ENCODE assay signal across 9 mouse cellular contexts in genomic region chr8:72240951-72241350, GRCm38 (mm10). TPM values are rescaled to one million over a fixed set of nuclear protein-coding genes. Genes with fewer than 3 reads are reported as not detected.
DNase-seq lines count a peak whose midpoint lies in the region; ATAC-seq and TF ChIP-seq lines count a peak whose summit lies in the region.
"Had no signal": no experiment of that assay in that cellular context is flagged by ENCODE, and none has a peak within 500 bp of the region (broad histone marks: within the 10 kb centered on the region; RNA-seq: fewer than 3 reads in every experiment).

No protein-coding gene starts in this region.

- H3K36me3 ChIP-seq in C2C12 (ENCODE audit: control insufficient read depth, insufficient read depth): no peaks in the 10 kb centered on the region
- H3K36me3 ChIP-seq in limb, embryonic 12.5 days: peaks cover 10% of the 10 kb centered on the region
- no peaks in the 10 kb centered on the region for H3K36me3 ChIP-seq in stomach, embryonic 14.5 days (ENCODE audit: control insufficient read depth, insufficient read depth, low read length)

- no peak for TF ChIP-seq POLR2A in embryonic fibroblast, embryonic 13.5 days (IDR thresholded peaks at IDR 0.05; ENCODE audit: low read depth, low read length)

- no peak overlapping the region for H3ac ChIP-seq in C2C12 (ENCODE audit: control insufficient read depth, insufficient read length, low read depth)

- no peak for ATAC-seq in limb, embryonic 12.5 days (ENCODE audit: insufficient number of reproducible peaks, insufficient read depth, low FRiP score, low TSS enrichment, low read depth)
- ATAC-seq in stomach, embryonic 14.5 days (ENCODE audit: insufficient number of reproducible peaks, insufficient read depth, low FRiP score, low read depth): no peak

- DNase-seq in gastrocnemius, adult 2 months: no peak
- DNase-seq in gastrocnemius, postnatal 36 days: no peak
- DNase-seq in left cerebral cortex, postnatal 4 days: no peak
- DNase-seq in ovary, postnatal 10 days (ENCODE audit: low spot score): no peak

- H3K27me3 ChIP-seq in C2C12 (ENCODE audit: control insufficient read depth, insufficient read depth, insufficient read length): no peaks in the 10 kb centered on the region
- no peaks in the 10 kb centered on the region for H3K27me3 ChIP-seq in limb, embryonic 12.5 days
- no peaks in the 10 kb centered on the region for H3K27me3 ChIP-seq in stomach, embryonic 14.5 days (ENCODE audit: control insufficient read depth, insufficient read depth, low read length)

- H3K9ac ChIP-seq in limb, embryonic 12.5 days (replicated peaks): peak overlapping the region; percentile 69; the same call in 1 of the 2 replicates
- peak overlapping the region; percentile 53; the same call in 1 of the 2 replicates for H3K9ac ChIP-seq in stomach, embryonic 14.5 days (replicated peaks; ENCODE audit: low read depth, low read length)

- peak overlapping the region; percentile 93 for H3K4me3 ChIP-seq in gastrocnemius, adult 2 months
- peak overlapping the region; percentile 69 for H3K4me3 ChIP-seq in C2C12 (ENCODE audit: insufficient read depth, poor library complexity, severe bottlenecking)
- H3K4me3 ChIP-seq in embryonic fibroblast, embryonic 13.5 days (ENCODE audit: insufficient read depth, low read length): peak overlapping the region; percentile 80
- peak overlapping the region; percentile 66 for H3K4me3 ChIP-seq in limb, embryonic 12.5 days (replicated peaks)
- peak overlapping the region; percentile 68 for H3K4me3 ChIP-seq in stomach, embryonic 14.5 days (ENCODE audit: low read depth, low read length)

- 77% methylated on average over 7 of the region's 7 CpGs for WGBS in limb, embryonic 12.5 days
- 63% methylated on average over 7 of the region's 7 CpGs for WGBS in stomach, embryonic 14.5 days

- intact Hi-C loops in gastrocnemius, adult 2 months (cut with DNase I): loop anchor here (5.0 kb wide), 1 partner anchor 79 kb away; the partner anchor contains the start of gene Rab8a
- intact Hi-C loops in gastrocnemius, postnatal 36 days (cut with DNase I): no loop called here
- intact Hi-C loops in left cerebral cortex, postnatal 4 days (cut with DNase I): no loop called here

- peaks cover 2% of the 10 kb centered on the region for H3K4me1 ChIP-seq in embryonic fibroblast, embryonic 13.5 days (ENCODE audit: control insufficient read depth, insufficient read depth, low read length)
- peaks cover 6% of the 10 kb centered on the region for H3K4me1 ChIP-seq in limb, embryonic 12.5 days (replicated peaks)
- H3K4me1 ChIP-seq in stomach, embryonic 14.5 days (ENCODE audit: control insufficient read depth, insufficient read depth, low read length): peaks cover 5% of the 10 kb centered on the region; the same call in 1 of the 2 replicates

- no peaks in the 10 kb centered on the region for H3K9me3 ChIP-seq in limb, embryonic 12.5 days
- no peaks in the 10 kb centered on the region for H3K9me3 ChIP-seq in stomach, embryonic 14.5 days (ENCODE audit: control insufficient read depth, low read depth, low read length)

- no peak for TF ChIP-seq CTCF in gastrocnemius, adult 2 months (IDR thresholded peaks at IDR 0.05)
- no peak for TF ChIP-seq CTCF in C2C12 (IDR thresholded peaks at IDR 0.05; ENCODE audit: control insufficient read depth, insufficient read depth, insufficient read length)
- TF ChIP-seq CTCF in embryonic fibroblast, embryonic 13.5 days (IDR thresholded peaks at IDR 0.05; ENCODE audit: borderline replicate concordance, insufficient read depth, low read length): no peak

- peak overlapping the region; percentile 74 for H3K4me2 ChIP-seq in limb, embryonic 12.5 days
- peak overlapping the region; percentile 68 for H3K4me2 ChIP-seq in stomach, embryonic 14.5 days (replicated peaks; ENCODE audit: low read depth, low read length)

- peak overlapping the region; percentile 99 for H3K27ac ChIP-seq in gastrocnemius, adult 2 months
- no peak overlapping the region for H3K27ac ChIP-seq in embryonic fibroblast, embryonic 13.5 days (ENCODE audit: insufficient read depth, low read length)
- H3K27ac ChIP-seq in limb, embryonic 12.5 days: no peak overlapping the region
- no peak overlapping the region for H3K27ac ChIP-seq in stomach, embryonic 14.5 days (ENCODE audit: low read length)

- peaks cover 39% of the 10 kb centered on the region for H3K79me2 ChIP-seq in C2C12 (ENCODE audit: control insufficient read depth, insufficient read depth)

- peaks cover 26% of the 10 kb centered on the region for H3K79me3 ChIP-seq in C2C12 (ENCODE audit: low read depth)

TF ChIP-seq in C2C12, 6 proteins besides CTCF, POLR2A, EP300 and RAD21:
- TF ChIP-seq USF1 (IDR thresholded peaks at IDR 0.05; ENCODE audit: low read depth) (no peak), MYOG (IDR thresholded peaks at IDR 0.05; ENCODE audit: control insufficient read depth, extremely low read depth, insufficient read length) (no peak), MAX (IDR thresholded peaks at IDR 0.05) (no peak), CEBPB (IDR thresholded peaks at IDR 0.05; ENCODE audit: low read depth) (no peak), FOSL1 (IDR thresholded peaks at IDR 0.05; ENCODE audit: insufficient read depth, low read length, poor library complexity, severe bottlenecking) (no peak), MYOD1 (IDR thresholded peaks at IDR 0.05; ENCODE audit: control insufficient read depth, insufficient read length, low read depth) (no peak)

RNA-seq across cellular contexts. Expression of gene Ap1m1, which starts 1.1 kb away (rescaled TPM):
- 10 to 100 TPM; 25.8 to 26.0 TPM for total RNA-seq in gastrocnemius, adult 2 months (2021)
- total RNA-seq in gastrocnemius, postnatal 36 days (2021): 10 to 100 TPM; 21.4 to 22.4 TPM
- 77.7 TPM for polyA plus RNA-seq in C2C12 (2012; fragmentation: generic; extraction: Trizol)
- 65.3 and 67.0 TPM in 2 replicates for polyA plus RNA-seq in embryonic fibroblast, embryonic 13.5 days (2011; ENCODE audit: insufficient read length, low read depth, missing spikeins)
- polyA plus RNA-seq in limb, embryonic 12.5 days (2016; fragmentation: Nextera tagmentation; extraction: Ambion mirVana): 122 and 123 TPM in 2 replicates
- polyA plus RNA-seq in stomach, embryonic 14.5 days (2014; fragmentation: Nextera tagmentation; extraction: Ambion mirVana): 101 and 109 TPM in 2 replicates
- 100 to 1,000 TPM; 155 to 161 TPM for total RNA-seq in left cerebral cortex, postnatal 4 days (2021)

RNA-seq across cellular contexts. Expression of gene Fam32a, which starts 21.4 kb away (rescaled TPM):
- 1 to 10 TPM; 7.8 to 9.5 TPM for total RNA-seq in gastrocnemius, adult 2 months (2021)
- 1 to 10 TPM; 8.3 to 8.6 TPM for total RNA-seq in gastrocnemius, postnatal 36 days (2021)
- 40.7 TPM for polyA plus RNA-seq in C2C12 (2012; fragmentation: generic; extraction: Trizol)
- 41.4 and 43.8 TPM in 2 replicates for polyA plus RNA-seq in embryonic fibroblast, embryonic 13.5 days (2011; ENCODE audit: insufficient read length, low read depth, missing spikeins)
- 63.5 and 64.2 TPM in 2 replicates for polyA plus RNA-seq in limb, embryonic 12.5 days (2016; fragmentation: Nextera tagmentation; extraction: Ambion mirVana)
- 66.9 and 75.5 TPM in 2 replicates for polyA plus RNA-seq in stomach, embryonic 14.5 days (2014; fragmentation: Nextera tagmentation; extraction: Ambion mirVana)
- total RNA-seq in left cerebral cortex, postnatal 4 days (2021): 10 to 100 TPM; 71.3 to 76.4 TPM

RNA-seq across cellular contexts. Expression of gene Gm11034, which starts 27.5 kb away (rescaled TPM):
- not detected for total RNA-seq in gastrocnemius, adult 2 months (2021)
- not detected for total RNA-seq in gastrocnemius, postnatal 36 days (2021)
- not detected for polyA plus RNA-seq in C2C12 (2012; fragmentation: generic; extraction: Trizol)
- not detected in 2 replicates for polyA plus RNA-seq in embryonic fibroblast, embryonic 13.5 days (2011; ENCODE audit: insufficient read length, low read depth, missing spikeins)
- polyA plus RNA-seq in limb, embryonic 12.5 days (2016; fragmentation: Nextera tagmentation; extraction: Ambion mirVana): not detected in 2 replicates
- not detected in 2 replicates for polyA plus RNA-seq in stomach, embryonic 14.5 days (2014; fragmentation: Nextera tagmentation; extraction: Ambion mirVana)
- not detected for total RNA-seq in left cerebral cortex, postnatal 4 days (2021)
- polyA plus RNA-seq: gonadal fat pad, adult 2 months had no signal

RNA-seq across cellular contexts. Expression of gene Cib3, which starts 28.3 kb away (rescaled TPM):
- total RNA-seq in gastrocnemius, adult 2 months (2021): not detected
- not detected for total RNA-seq in gastrocnemius, postnatal 36 days (2021)
- polyA plus RNA-seq in C2C12 (2012; fragmentation: generic; extraction: Trizol): not detected
- not detected in 2 replicates for polyA plus RNA-seq in embryonic fibroblast, embryonic 13.5 days (2011; ENCODE audit: insufficient read length, low read depth, missing spikeins)
- polyA plus RNA-seq in limb, embryonic 12.5 days (2016; fragmentation: Nextera tagmentation; extraction: Ambion mirVana): not detected in 2 replicates
- not detected in 2 replicates for polyA plus RNA-seq in stomach, embryonic 14.5 days (2014; fragmentation: Nextera tagmentation; extraction: Ambion mirVana)
- total RNA-seq in left cerebral cortex, postnatal 4 days (2021): under 1 TPM in 1 of 2 experiments, not detected in 1; 0.16 TPM

RNA-seq across cellular contexts. Expression of gene Hsh2d, which starts 51.5 kb away (rescaled TPM):
- not detected for total RNA-seq in gastrocnemius, adult 2 months (2021)
- not detected for total RNA-seq in gastrocnemius, postnatal 36 days (2021)
- 0.04 TPM for polyA plus RNA-seq in C2C12 (2012; fragmentation: generic; extraction: Trizol)
- polyA plus RNA-seq in embryonic fibroblast, embryonic 13.5 days (2011; ENCODE audit: insufficient read length, low read depth, missing spikeins): not detected in 2 replicates
- polyA plus RNA-seq in limb, embryonic 12.5 days (2016; fragmentation: Nextera tagmentation; extraction: Ambion mirVana): not detected in 2 replicates
- 1.4 TPM in 2 replicates for polyA plus RNA-seq in stomach, embryonic 14.5 days (2014; fragmentation: Nextera tagmentation; extraction: Ambion mirVana)
- total RNA-seq in left cerebral cortex, postnatal 4 days (2021): not detected
